Mouse (Mus musculus) frontal cortex, postnatal 25 days (tissue): ENCODE results near the gene Ugt1a7c.

Experiments used
- DNase-seq, 2 experiments: peaks; one replicate each; pipeline ENCODE4 v3.0.0; 2022; ENCODE audit warnings: low spot score in 2 of 2

Ugt1a7c gene

DNA sequence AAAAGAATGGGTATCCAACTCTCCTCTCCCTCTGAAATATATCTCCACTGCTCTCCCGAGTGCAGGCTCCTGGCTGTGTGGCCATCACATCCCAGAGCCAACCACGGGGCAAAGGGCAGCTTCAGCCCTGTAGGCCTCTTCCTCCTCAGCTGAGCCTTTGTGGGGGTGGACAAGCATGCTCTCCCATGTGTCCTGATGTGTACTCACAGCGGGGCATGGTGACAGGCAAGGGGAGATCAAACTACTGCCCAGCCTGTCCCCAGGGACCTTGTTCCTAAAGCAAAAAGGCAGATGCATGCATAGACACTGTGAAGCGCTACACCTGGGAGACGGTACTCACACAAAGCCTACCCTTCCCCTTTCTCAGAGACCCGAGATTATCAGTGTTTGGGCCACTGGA, 165.3 kb downstream of the Ugt1a7c start:
- DNase-seq: no peak

GRCm38 (mm10) chr1:88260604-88261377, 165.9 kb downstream of the Ugt1a7c start:
- DNase-seq: no peak

DNA sequence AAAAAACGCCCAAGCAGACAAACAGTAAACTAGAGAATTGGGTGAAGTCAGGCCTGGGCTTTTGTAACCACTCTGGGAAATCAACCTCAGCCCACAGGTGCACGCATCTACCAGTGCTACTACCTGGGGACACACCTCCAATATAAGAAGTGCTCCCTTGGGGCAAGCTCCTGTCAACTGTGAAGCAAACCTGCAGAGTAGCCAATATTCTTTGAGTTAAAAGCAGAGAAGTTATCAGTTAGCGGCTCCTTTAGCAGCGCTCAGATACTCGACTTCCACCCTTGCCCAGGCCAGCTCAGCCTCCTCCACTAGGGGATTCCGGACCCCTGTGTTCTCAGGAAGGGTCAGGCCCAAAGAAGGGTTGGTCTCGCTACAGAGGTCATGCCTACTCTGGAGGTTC, 166.8 kb downstream of the Ugt1a7c start:
- DNase-seq: no peak

DNA sequence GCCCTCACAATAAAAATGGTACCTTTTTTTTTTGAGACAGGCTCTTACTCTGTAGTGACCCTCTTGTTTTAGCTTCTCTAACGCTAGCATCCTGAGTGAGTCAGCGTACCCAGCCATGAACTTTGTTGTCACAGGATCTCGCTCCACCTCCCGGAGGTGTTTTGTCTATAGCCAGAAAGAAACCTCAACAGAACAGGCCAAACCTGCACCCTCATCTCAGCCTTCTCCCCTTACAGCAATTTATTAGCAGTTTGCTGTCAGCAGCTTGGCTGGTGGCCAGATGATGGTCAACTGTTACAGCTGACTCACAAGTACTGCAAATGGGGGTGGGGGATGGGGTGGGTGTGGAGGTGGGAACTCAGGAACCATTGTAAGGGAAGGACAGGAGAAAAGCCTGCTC, 167.4 kb downstream of the Ugt1a7c start:
- DNase-seq: no peak

- DNase-seq: no peak
Measured at GRCm38 (mm10) chr1:88262961-88263360, 168.1 kb downstream of the Ugt1a7c start.

- no peak for DNase-seq
Measured at GRCm38 (mm10) chr1:88263778-88264177, 168.9 kb downstream of the Ugt1a7c start.

GRCm38 (mm10) chr1:88264237-88264868, 169.5 kb downstream of the Ugt1a7c start:
- no peak for DNase-seq

DNA sequence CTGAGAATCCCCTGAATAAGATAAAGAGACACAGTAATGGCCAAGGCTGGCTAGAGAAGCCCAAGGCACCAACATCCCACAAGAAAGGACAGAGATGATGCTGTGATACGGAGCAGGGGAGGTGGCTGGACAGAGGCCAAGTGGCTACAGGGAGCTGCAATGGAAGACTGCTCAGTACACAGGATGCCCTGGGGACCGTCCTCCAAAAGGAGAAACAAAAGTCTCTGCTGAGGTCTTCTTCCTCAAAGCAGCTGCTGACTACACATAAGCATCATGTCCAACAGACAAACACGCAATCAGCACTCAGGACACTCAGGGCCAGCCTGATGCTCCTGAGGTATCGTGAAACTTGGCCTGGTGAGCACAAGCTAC, 170.0 kb downstream of the Ugt1a7c start:
- DNase-seq: no peak

- no peak for DNase-seq
Measured at GRCm38 (mm10) chr1:88266123-88266522, 171.3 kb downstream of the Ugt1a7c start.

GRCm38 (mm10) chr1:88267489-88267888, 172.6 kb downstream of the Ugt1a7c start:
- DNase-seq: no peak

DNA sequence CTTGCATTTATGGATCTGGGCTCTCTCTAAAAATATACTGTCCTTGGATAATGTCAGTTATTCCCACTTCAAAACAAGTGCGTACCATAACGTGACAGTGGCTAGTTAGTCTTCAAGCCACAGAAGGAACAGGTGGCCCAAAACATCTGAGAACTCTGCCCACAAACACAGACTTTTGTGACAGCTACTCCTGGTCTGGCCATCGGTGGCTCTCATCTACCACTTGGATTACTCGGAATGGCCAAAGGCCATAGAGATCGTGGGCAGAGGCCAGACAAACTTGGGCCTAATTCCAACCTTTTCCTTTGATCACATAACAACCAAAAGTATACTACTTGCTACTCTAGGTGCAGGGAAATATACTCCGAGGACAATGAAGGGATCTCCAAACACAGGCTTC, 173.2 kb downstream of the Ugt1a7c start:
- DNase-seq: no peak
